Mouse (Mus musculus): ENCODE measurements around the gene Col4a4.

DNA sequence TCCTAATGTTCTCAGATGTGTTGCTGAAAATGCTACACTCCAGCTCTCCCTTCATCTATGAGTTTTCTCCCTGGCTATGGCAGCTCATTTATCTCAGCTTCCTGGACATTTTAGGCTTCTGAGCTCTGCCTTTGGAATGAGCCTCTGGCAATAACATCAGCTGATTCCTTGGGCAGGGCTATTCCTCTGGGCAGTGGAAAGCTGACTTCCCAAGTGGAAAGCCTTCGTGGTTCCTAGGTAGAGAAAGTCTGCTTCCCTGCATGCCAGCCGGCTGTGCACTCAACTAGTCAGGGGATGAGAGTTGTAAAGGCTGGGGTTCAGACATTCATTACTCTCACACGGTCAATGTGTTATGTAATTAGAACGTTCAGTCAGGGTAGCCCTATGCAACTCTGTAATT lies 8.3 kb downstream of the Col4a4 start:
- no peak for TF ChIP-seq CTCF (IDR thresholded peaks at IDR 0.05; ENCODE audit: control insufficient read depth, insufficient read depth, low read length)
- no peak for TF ChIP-seq POLR2A (IDR thresholded peaks at IDR 0.05; ENCODE audit: borderline replicate concordance, control insufficient read depth, low read depth, low read length)
